Mouse (Mus musculus) adrenal gland, adult 8-10 months (tissue): Measurements from ENCODE around the gene Ddr2. TPM values are rescaled to one million over a fixed set of nuclear protein-coding genes. Genes with fewer than 3 reads are reported as not detected.
"Not testable (repeated sequence)": the region's sequence is repeated elsewhere in the genome, so short reads cannot be mapped to it uniquely, and the experiment has no call there.

ENCODE experiments used
- DNase-seq: peaks from one replicate; pipeline ENCODE4 v3.0.0; 2022
- total RNA-seq, 4 experiments: library from RNA; stranded (reverse); gene quantifications; 2 replicates each; pipeline ENCODE4 v1.2.4; 2022

The Ddr2 gene
- total RNA-seq: 10 to 100 TPM; 13.9 to 30.8 (median 20.4) TPM

DNA sequence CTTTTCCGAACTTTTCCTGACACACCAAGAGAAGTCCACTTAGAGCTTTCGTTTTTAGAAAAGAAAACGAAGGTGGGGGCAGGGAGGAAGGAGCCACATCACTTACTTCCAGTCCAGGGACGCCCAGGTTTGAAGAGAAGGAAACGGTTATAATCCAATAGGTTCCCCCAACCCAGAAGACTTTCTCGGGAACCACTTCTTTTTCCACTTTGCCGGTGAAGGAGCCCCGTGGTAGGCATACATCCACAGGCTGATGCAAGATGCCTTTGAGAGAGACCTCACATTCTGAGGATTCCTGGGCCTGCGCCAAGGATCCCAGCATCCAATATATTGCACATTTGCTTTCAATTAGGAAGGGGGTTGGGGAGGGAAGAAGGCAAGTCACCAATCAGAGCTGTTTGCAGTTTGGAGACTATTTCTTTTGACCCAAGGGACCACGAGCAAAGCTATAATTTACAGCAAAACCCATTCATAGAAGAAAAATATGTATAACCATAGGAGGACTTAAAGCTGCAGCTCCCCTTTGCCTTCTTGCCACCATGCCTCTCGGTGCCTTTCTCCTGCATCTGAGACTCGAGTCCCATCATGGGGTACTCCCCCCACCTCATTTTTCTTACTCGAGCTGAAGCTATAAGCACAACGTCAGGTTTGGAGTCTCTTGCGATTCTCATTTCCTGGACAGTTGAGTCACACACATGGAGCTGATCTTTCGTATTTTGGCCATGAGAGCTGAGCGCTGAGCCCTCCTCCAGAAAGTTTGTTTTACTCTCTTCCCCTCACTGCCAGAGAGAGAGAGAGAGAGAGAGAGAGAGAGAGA is at the start of gene Ddr2:
Gene Ddr2 (minus strand): TSS at position 247 of the 817 bp plus-strand sequence.
- peak; percentile 10 for DNase-seq

DNA sequence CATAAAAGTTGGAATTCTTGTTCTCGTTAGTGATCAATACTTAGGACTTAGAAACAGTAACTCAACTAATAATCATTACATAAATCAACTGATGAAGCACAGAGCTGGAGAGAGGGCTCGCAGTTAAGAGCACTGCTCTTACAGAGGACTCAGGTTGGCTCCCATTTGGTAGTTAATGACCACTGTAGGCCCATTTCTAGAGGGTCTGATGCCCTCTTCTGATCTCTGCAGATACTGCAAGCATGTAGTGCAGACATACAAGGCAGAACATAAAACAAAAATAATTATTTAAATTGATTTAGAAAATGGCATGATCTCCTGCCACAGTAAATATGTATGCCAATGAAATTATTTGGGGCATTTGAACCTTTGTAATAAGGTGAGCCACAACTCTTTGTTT is 49.1 kb upstream of the Ddr2 start:
- DNase-seq: no peak

DNA sequence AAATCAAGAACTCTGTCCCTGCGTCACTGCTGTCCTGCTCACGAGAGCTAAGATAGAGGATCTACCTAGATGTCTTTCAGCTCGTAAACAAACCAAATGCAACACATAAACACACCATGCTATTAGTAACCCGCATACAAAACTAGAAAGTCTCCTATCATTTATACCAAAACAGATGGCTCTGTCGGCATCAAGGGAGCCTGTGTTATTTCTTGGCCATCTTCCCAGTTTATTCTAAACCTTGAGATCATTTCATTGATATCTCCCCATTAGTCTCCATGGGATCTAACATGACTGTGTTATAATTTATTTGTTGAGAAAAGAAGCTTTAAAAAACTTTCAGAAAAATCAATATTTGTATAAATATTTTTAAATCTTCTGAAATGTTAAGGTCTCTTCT is 45.2 kb upstream of the Ddr2 start:
- no peak for DNase-seq

DNA sequence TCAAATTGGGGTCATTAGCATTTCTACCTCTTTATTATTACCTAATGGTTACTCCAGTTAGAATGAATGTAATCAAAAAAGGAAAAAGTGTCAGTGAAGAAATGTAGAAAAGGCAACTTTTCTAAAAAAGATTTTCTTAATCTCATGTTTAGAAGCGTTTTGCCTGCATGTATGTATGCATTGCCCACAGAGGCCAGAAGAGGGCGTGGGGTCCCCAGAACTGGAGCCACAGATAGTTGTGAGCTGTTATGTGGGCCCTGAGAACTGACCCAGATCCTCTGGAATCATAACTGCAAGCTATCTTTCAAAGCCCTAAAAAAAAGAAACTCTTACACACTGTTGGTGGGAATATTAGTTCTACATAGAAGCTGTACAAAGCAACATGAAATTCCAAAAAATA is 44.7 kb upstream of the Ddr2 start:
- no peak for DNase-seq

DNA sequence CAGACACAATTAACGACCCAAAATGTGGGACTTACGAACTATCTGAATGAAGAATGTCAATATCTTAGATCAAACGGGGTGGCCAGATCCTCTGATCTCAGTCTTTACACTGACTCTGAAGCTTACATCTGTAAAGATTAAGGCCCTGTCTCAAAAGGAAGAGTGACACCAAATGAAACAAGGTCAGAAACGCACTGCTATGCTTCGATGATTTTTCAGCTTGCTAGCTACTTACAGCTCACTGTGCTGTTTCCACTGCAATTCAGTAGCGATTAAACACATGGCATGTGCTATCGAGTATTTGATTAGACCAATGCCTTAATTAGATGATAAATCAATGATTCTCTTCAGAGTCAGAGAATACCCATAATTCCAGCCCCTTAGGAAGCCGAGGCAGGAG is 43.4 kb upstream of the Ddr2 start:
- no peak for DNase-seq

DNA sequence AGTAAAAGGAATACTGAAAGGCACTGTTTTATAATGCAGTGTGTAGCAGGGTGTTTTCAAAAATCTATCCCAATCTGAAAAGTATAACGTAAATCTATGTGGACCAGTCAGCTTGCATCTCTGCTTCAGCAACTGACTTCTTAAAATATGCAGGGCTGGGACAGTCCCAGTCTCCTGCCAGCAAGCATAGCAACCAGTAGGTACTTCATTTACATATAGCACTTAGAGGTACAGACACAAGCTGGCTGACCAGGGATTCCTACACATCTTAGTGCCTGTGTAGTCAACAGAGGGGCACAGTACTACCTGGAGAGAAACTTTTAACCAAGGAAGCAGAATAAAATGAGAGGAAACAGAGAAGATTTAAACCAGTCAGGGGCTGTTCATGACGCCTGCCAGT is 42.0 kb upstream of the Ddr2 start:
- DNase-seq: no peak

DNA sequence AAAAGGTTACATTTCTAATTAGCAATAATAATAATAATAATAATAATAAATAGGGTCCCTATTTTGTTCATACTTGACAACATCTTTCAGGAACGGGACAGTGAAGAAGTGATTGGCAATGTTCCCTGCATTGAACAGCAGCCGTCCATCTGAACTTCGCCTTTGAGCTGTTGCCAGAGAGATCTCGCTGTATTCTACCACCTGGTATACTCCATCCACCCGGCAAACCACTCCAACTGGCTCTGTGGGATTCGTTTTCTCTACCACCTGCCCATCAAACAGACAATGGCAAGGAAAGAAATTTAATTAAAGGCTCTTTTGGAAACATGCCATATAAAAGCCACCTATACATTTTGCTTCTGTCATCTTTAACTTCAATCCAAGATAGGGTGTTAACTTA is 40.3 kb upstream of the Ddr2 start:
- DNase-seq: no peak

DNA sequence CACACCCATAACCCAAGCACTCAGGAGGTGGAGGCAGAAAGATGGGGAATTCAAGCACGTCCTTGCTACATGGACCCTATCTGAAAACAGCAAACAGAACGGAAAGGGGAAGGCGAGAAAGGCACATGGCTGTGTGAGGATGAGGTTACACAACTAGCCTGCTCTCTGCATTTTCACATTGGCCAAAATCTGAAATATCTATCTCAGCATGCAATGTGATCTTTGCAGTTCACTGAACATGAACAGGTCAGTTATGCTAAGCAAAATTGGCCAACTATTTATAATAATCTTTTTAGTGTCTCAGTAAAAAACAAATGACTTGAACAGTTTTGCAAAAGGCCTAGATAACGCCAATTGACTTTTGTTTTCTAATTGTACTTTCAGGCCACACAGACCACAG is 39.2 kb upstream of the Ddr2 start:
- DNase-seq: no peak

DNA sequence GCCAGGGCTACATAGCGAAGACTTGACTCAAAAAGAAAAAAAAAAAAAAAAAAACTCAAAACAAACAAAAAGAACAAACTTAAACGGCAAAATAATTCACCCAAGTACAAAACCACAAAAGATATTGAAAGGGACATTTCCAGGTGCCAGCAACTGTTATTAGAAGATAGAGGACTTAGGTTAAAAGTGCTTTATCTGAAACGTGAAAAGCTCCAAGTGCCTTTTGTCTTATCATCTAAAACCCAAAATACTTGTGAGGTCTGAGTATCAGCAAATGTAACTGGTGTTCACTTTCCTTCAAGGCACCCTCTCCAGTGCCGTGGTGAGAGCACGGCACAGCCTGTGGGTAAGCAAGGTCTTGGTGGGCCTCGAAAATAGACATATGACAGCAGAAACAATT is 38.0 kb upstream of the Ddr2 start:
- DNase-seq: no peak

DNA sequence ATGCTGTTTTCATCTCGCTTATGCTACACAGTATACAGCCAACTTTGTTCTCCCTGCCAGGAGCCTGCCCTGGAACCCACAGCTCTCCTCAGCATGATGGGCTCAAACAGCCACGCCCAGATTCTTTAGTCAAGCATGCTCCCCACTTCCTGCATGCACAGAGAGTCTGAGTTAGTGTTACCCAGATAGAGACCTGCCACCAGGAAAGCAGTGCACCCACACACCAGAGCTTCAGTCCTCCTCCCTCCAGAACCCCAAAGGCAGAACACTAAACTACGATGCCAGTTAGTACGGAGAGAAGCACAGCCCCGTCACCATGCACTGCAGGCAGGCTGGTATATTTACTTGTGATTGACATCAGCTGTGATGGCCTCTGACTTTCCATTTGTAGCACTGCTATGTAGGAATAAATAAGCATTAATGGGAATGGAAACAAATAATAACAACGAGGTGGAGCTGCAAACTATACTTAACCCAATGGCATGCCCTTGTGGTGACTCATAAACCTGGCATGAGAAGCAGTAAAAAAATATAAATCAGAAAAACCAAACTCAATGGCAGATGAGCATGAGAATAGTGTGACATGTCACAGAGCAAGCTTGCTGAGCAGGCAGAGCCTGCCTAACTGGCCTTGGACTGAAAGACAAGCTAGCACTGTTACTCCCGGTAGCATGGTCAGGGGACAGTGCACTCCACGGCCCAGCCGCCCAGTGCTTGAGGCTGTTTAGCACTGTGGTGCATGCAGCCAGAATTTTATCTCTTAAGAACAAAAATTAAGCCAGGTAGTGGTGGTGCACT is 37.3 kb upstream of the Ddr2 start:
- DNase-seq: peak; percentile 13

DNA sequence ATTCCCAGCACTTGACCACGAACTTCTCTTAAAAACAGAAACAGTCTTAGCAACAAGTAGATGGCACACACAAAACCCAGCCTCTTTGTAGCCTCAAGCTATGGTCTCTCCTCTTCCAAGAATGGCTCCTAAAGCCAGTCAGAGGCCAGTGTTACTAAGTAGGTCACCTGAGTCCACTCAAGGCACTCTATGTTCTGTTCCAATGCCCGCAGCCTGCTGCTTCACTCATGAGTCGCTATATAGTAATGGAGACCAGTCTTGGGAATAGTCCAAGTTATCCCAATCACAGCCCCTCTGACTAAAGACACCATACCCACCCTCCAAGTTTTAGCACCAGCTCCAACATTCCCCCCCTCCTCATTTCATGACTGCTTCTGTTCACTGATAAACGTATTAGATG is 35.0 kb upstream of the Ddr2 start:
- no peak for DNase-seq

DNA sequence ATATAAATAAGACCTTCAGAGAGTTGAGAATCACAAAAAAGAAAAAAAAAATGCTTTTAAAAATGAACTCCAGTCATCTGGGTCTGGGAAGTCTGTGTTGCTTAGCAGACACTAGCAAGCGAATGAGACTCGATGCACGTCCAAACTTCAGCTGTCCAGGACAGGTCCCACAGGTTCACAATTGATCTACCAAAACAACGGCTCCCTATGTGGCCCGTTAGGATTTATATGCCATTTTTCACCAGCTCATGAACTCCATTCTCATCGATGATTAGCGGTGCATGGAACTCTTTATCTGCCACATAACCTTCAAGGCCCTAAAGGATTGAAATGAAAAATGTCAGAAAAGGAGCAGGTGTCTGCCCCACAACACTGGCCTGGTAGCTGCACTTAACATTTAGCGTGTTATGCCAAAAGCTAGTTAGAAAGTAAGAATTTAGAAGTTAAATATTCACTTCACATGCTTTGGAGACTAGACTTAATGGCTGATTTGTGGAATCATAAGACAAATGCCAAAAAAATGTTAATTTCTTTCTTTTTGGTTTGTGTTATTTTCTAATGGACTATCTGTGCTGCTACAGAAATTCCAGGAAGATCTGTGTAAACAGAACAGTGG is 31.8 kb upstream of the Ddr2 start:
- no peak for DNase-seq

DNA sequence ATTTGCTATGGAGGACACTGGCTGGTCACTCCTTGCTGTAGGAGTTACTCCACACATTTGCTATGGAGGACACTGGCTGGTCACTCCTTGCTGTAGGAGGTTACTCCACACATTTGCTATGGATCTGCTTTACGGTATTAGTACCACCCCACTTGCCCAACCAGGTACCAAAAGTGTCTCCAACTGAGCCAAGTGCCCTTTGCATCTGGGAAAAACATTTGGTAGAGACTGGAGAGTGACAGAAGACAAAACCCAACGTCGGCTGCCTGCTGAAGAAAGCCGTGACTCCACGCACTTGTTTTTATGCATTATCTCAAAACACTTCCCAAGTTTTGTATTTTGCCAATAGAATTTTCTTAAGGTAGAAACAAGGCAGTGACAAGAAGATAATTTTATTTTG is 31.1 kb upstream of the Ddr2 start:
- DNase-seq: no peak

DNA sequence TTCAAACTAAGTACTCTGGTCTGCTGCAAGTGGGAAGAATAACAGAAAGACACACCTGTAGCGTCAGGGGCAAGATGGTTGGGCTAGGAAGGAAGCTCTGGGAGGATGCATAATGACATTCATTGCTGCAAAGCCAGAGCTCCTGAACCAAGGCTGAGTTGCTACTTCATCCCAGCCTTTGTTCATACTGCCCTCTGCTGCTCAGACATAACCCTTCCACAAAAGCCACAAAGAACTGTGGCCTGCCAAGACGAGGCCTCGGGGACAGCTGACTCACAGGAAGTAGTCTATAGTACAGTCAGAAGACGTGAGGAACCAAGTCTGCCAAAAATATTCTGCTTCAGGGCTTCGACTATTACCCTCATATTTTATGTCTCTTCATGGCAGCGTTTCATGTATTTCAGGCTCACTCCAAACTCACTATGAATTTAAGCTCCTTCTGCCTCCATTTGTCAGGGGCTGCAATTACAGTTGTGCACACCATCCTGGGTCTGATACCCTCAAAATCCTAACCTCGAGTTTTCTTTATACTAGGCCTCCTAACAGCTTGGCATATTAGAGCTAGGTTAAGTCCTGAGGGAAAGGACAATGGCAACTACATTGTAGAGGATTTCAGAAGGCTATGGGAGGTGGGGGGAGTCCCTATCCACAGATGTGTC is 25.9 kb upstream of the Ddr2 start:
- peak; percentile 75 for DNase-seq

DNA sequence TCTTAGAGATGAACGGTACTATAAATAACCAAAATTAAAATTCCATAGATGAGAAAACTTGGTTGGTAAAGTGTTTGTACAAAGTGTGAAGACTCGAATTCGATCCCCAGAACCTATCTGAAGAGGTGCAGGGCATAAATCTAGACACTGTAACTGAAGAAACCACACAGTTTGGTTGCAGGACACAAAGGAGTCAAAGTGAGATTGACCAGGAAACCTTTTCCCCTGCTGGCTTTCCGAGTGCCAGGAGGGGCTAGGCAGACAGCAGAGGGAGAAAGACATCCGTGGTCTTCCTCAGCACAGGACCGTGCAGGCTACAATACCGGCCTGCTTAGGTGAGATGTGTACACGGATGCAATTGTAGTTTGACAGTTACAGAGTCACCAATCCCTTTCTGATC is 23.7 kb upstream of the Ddr2 start:
- DNase-seq: no peak

DNA sequence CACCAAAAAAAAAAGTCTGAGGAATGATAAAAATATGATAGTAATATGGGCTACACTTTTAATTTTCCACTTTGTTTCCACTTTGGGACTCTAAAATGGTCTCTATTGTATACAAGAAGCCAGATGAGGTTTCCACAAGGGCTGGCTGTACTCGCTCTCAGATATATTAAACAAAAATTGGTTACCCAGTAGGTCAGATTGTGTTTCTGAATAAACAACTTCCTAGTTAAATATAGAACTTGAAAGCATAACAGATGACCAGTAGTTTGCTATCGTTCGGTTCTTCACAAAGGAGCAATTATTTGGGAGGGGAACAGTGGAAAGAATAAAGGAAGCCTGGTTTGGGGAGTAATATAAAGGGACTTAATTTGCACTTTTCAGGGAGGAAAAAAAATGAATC is 20.4 kb upstream of the Ddr2 start:
- no peak for DNase-seq

DNA sequence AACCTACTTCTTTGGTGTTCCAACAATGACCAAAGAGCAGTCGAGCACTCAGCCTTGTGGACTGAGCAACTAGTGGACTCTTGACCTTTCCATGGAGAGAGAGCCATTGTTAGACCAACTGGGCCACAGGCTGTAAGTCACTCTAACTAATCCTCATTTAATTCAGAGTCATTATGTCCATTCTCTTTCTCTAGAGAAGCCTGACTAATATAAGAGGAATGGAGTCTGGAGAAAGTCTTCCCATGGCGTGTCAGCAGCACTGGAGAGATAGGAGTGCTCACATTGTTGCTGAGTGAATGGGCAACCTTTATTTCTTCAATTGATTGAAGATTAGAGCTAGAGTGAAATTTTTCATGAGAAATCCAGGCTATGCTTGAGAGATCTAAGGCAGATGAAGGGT is 14.1 kb upstream of the Ddr2 start:
- no peak for DNase-seq

DNA sequence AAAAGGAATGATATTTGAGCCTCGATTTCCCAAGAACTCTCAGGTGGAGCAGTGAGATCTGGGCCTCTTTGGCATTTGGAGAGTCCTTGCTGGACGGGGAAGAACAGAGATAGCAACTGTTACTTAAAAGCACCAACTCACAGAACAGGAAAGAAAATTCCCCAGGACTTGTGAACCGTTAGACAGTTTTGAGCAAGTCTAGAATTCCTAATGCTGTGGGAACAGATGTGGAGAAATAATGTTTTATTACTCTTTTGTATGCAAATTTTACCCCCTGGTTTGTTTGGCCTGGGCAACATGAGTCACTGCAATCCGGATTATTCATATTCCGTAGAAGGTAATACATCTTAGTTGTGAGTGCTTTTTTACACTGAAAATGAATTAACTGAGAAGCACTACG is 3.1 kb upstream of the Ddr2 start:
- DNase-seq: no peak

DNA sequence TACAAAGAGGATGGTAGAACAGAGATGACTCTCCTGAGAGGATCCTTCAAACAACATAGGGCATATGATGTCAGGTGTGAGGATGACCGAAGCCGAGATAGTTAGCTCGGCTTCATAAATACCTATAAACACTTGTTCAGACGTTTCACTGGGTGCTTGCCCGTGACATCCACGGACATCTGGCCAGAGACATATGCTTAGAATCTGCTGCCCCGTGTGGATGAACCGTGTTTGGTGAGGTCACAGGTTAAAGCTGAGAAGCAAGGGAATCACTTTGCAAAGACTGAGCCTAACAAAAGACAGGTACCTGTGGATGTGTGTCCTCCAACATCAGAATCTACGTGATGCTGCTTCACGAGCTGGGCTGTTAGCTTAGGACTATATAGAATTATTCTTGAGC is 1.7 kb upstream of the Ddr2 start:
- DNase-seq: no peak

DNA sequence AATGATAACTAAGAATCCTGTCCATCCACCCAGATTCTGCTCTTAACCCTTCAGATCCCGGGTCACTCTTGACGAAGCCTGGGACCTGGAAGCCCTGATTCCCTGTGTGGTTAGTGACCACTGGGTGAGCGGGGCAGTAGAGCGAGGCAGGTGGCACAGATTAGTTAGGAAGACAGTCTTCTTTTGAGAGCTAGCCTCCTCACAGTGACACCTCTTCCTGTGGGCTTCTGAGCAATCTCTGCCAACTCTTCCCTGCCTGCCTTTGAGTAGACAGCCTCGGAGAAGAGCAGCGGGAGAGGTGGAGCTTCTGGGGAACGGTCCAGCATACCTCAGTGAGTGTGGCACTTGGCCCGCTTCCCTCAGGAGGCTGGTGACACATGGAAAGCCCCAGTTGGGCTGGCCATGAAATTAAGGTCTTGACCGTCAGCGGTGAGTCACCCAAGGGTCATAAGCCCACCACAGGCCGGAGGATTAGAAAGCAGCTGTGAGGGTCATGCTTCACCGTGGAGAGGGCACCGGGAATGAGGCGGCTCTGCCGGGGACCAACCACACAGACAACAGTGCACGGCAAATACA is 1.2 kb upstream of the Ddr2 start:
- no peak for DNase-seq

DNA sequence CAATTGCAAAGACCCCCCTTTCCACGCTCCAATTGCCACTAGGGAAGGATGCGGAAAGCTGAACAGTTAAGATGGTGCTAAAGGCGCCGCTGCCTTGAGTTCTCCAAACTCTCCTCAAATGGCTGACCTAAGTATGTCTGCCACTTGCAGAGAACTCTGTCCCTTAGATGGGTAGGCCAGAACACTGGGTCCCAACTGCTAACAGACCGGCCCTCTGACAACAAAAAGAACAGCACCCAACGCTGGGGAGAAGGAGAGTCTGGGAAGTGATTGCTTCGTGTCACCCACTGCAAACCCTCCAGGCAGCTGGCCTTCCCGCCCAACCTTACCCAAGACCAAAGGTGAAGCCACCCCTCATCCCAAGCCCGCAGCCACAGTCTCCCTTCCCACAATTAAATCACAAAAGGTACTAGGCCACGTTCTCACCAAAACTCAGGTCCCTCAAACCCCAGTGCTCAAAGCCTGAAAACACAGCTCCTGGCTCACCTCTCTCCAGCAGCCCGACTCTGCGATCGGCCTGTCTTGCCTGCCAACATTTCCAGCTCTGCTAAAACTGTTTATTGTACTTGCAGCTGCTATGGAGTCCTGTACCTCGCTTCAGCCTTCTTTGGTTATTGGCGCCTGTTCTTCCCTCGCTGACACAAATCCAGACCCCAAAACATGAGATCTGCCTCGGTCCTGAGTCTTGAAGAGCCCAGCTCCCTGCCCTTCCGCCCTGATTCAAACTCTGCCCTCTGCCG is 616 bp downstream of the Ddr2 start:
- DNase-seq: no peak

DNA sequence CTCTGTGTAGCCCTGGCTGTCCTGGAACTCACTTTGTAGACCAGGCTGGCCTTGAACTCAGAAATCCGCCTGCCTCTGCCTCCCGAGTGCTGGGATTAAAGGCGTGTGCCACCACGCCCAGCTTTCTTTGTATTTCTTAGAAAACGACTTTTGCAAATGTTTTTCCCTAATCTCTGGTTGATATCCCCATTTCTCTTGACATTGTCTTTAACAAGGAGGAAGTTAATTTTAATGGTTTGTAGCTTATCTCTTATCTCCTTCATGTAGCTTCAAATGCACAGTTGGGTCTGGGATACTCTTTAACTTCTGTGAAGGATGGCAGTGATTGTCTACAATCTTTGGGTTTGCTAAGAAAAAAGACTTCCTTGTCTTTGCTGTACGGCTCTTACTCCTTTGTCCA is 7.7 kb downstream of the Ddr2 start:
- DNase-seq: not testable (repeated sequence)
